Mouse (Mus musculus) CH12.LX (cell line): ENCODE measurements at regions not wholly inside any gene's neighbourhood (a gene's known extent, or its start where the extent isn't known, plus 50 kb on each side); places are given as distances from the start of the nearest gene placed in this dataset.

ENCODE experiments used
- DNase-seq: peaks from one replicate; pipeline ENCODE4 v3.0.0-alpha.2; 2013; ENCODE audit errors: extremely low read depth
- H3K27ac ChIP-seq: 2 replicates; pipeline ENCODE4 v1.5.1; 2012; ENCODE audit warnings: low read depth, mild to moderate bottlenecking, control low read depth, moderate library complexity; ENCODE audit not compliant: insufficient read depth
- H3K27me3 ChIP-seq: replicated peaks from 2 replicates; pipeline ENCODE3; 2012; ENCODE audit warnings: inconsistent platforms
- H3K36me3 ChIP-seq, 2 experiments: replicated peaks in 1 of 2; 2 replicates each; pipeline versions ENCODE3 to v1.6.1; 2012; ENCODE audit warnings: inconsistent platforms in 1 of 2, low read length in 1 of 2, mild to moderate bottlenecking in 1 of 2, mixed read lengths in 1 of 2, moderate library complexity in 1 of 2; ENCODE audit not compliant: control insufficient read depth in 1 of 2, insufficient read depth in 1 of 2
- H3K4me1 ChIP-seq, 2 experiments: 2 replicates each; pipeline ENCODE4 v1.6.1; 2012; ENCODE audit warnings: inconsistent platforms in 1 of 2, moderate library complexity in 1 of 2; ENCODE audit not compliant: insufficient read depth in 2 of 2, control insufficient read depth in 1 of 2
- H3K4me2 ChIP-seq: 2 replicates; pipeline ENCODE4 v1.6.1; 2012; ENCODE audit warnings: low read depth, mild to moderate bottlenecking, control low read depth; ENCODE audit not compliant: poor library complexity, insufficient read depth, severe bottlenecking
- H3K4me3 ChIP-seq, 3 experiments: fragments of 150-350 bp in 1 of 3; sonication (generic) in 1 of 3; replicated peaks in 1 of 3; 2 replicates each; pipeline versions ENCODE3 to v1.5.1; 2011 to 2012; ENCODE audit warnings: low read depth in 2 of 3, low read length in 2 of 3, mild to moderate bottlenecking in 2 of 3, moderate library complexity in 2 of 3, control low read depth in 1 of 3, improper control_type of control experiment in 1 of 3, inconsistent platforms in 1 of 3, mixed read lengths in 1 of 3; ENCODE audit not compliant: poor library complexity in 1 of 3
- H3K79me2 ChIP-seq: replicated peaks from 2 replicates; pipeline ENCODE4 v1.6.1; 2012; ENCODE audit warnings: mild to moderate bottlenecking, moderate library complexity; ENCODE audit not compliant: control insufficient read depth, poor library complexity, insufficient read depth, severe bottlenecking; ENCODE audit errors: extremely low read depth
- H3K9ac ChIP-seq: 2 replicates; pipeline ENCODE4 v1.6.1; 2012; ENCODE audit warnings: low read depth, mild to moderate bottlenecking, control low read depth, moderate library complexity; ENCODE audit not compliant: insufficient read depth
- H3K9me3 ChIP-seq: replicated peaks from 2 replicates; pipeline ENCODE3; 2012; ENCODE audit warnings: low read length, inconsistent platforms, mixed read lengths
- CHD2 ChIP-seq: IDR thresholded peaks from 2 replicates; pipeline ENCODE4 v1.6.1; 2011; ENCODE audit warnings: low read length, improper control_type of control experiment
- E2F4 ChIP-seq: IDR thresholded peaks from 2 replicates; pipeline ENCODE4 v1.6.1; 2011; ENCODE audit warnings: low read depth, low read length, improper control_type of control experiment; ENCODE audit not compliant: insufficient replicate concordance
- ELF1 ChIP-seq: IDR thresholded peaks from 2 replicates; pipeline ENCODE4 v1.6.1; 2014; ENCODE audit warnings: low read depth, mild to moderate bottlenecking, inconsistent platforms, low read length, improper control_type of control experiment
- ETS1 ChIP-seq: conservative IDR thresholded peaks from 2 replicates; pipeline ENCODE4 v1.6.1; 2012; ENCODE audit warnings: low read depth, mild to moderate bottlenecking, inconsistent platforms, low read length, improper control_type of control experiment, moderate library complexity
- GABPA ChIP-seq: IDR thresholded peaks from 2 replicates; pipeline ENCODE4 v1.6.1; 2012; ENCODE audit warnings: low read depth, low read length, improper control_type of control experiment, inconsistent platforms; ENCODE audit not compliant: insufficient replicate concordance
- HCFC1 ChIP-seq: IDR thresholded peaks from 2 replicates; pipeline ENCODE4 v1.6.1; 2012; ENCODE audit warnings: low read depth, mild to moderate bottlenecking, inconsistent platforms, low read length, improper control_type of control experiment
- JUN ChIP-seq: IDR thresholded peaks from 2 replicates; pipeline ENCODE4 v1.6.1; 2011; ENCODE audit warnings: low read depth, mild to moderate bottlenecking, low read length, improper control_type of control experiment, moderate library complexity; ENCODE audit not compliant: insufficient read depth
- JUND ChIP-seq: conservative IDR thresholded peaks from 2 replicates; pipeline ENCODE4 v1.6.1; 2011; ENCODE audit warnings: low read depth, low read length, improper control_type of control experiment
- KAT2A ChIP-seq: IDR thresholded peaks from 2 replicates; pipeline ENCODE4 v1.6.1; 2012; ENCODE audit warnings: low read length, improper control_type of control experiment, inconsistent platforms; ENCODE audit not compliant: insufficient replicate concordance
- MAFK ChIP-seq: IDR thresholded peaks from 2 replicates; pipeline ENCODE4 v1.6.1; 2011; ENCODE audit warnings: low read length, improper control_type of control experiment; ENCODE audit not compliant: insufficient replicate concordance
- MAX ChIP-seq: IDR thresholded peaks from 2 replicates; pipeline ENCODE4 v1.6.1; 2011; ENCODE audit warnings: low read length, improper control_type of control experiment
- MEF2A ChIP-seq: IDR thresholded peaks from 2 replicates; pipeline ENCODE4 v1.6.1; 2014; ENCODE audit warnings: low read depth, mild to moderate bottlenecking, inconsistent platforms, low read length, improper control_type of control experiment, borderline replicate concordance
- NELFE ChIP-seq: IDR thresholded peaks from 2 replicates; pipeline ENCODE4 v1.6.1; 2011; ENCODE audit warnings: low read depth, low read length, improper control_type of control experiment
- POLR2A ChIP-seq: IDR thresholded peaks from 2 replicates; pipeline ENCODE4 v1.6.1; 2011; ENCODE audit warnings: low read depth, mild to moderate bottlenecking, improper control_type of control experiment, low read length
- POLR2AphosphoS2 ChIP-seq: IDR thresholded peaks from 2 replicates; pipeline ENCODE4 v1.6.1; 2011; ENCODE audit warnings: low read depth, low read length, improper control_type of control experiment
- SIN3A ChIP-seq: IDR thresholded peaks from 2 replicates; pipeline ENCODE4 v1.6.1; 2012; ENCODE audit warnings: low read length, improper control_type of control experiment, inconsistent platforms
- UBTF ChIP-seq: IDR thresholded peaks from 2 replicates; pipeline ENCODE4 v1.6.1; 2012; ENCODE audit warnings: low read depth, mild to moderate bottlenecking, inconsistent platforms, low read length, improper control_type of control experiment, moderate library complexity
- ZC3H11A ChIP-seq: IDR thresholded peaks from 2 replicates; pipeline ENCODE4 v1.6.1; 2012; ENCODE audit warnings: low read depth, mild to moderate bottlenecking, inconsistent platforms, low read length, improper control_type of control experiment
- ZKSCAN1 ChIP-seq: IDR thresholded peaks from 2 replicates; pipeline ENCODE4 v1.6.1; 2012; ENCODE audit warnings: low read depth, inconsistent platforms, low read length, improper control_type of control experiment, borderline replicate concordance
- dilution Hi-C: fragments of 300-500 bp; cut with MboI; formaldehyde crosslinking; loops from 2 replicates; pipeline ENCODE4 v1.14.3; 2020; ENCODE audit warnings: low sequenced_read_pairs; ENCODE audit not compliant: extremely low pct_unique_long_range_greater_than_20kb, extremely low pct_ligation_motif_present
- in situ Hi-C: fragments of 300-500 bp; cut with MboI; formaldehyde crosslinking; loops from 3 replicates; pipeline ENCODE4 v1.14.3; 2019; ENCODE audit warnings: low sequenced_read_pairs, low pct_ligation_motif_present, low pct_unique_long_range_greater_than_20kb, mixed read lengths

GRCm38 (mm10) chr5:50461491-50461890, 402.7 kb upstream of the Adgra3 start:
- in situ Hi-C loops, result no loop called here
- TF ChIP-seq ZC3H11A (no peak), MAFK (no peak), HCFC1 (no peak), KAT2A (no peak), ETS1 (no peak), MAX (no peak), ELF1 (no peak), MEF2A (no peak), E2F4 (no peak)
- dilution Hi-C loops, result no loop called here
- Histone ChIP-seq H3K9ac (no peak overlapping the region), H3K79me2 (no peaks in the 10 kb centered on the region), H3K27me3 (no peaks in the 10 kb centered on the region), H3K9me3 (no peaks in the 10 kb centered on the region), H3K27ac (no peak overlapping the region), H3K4me1 (no peaks in the 10 kb centered on the region), H3K4me3 (no peak overlapping the region), H3K4me2 (no peak overlapping the region), H3K36me3 (no peaks in the 10 kb centered on the region)
- no peak for DNase-seq

DNA sequence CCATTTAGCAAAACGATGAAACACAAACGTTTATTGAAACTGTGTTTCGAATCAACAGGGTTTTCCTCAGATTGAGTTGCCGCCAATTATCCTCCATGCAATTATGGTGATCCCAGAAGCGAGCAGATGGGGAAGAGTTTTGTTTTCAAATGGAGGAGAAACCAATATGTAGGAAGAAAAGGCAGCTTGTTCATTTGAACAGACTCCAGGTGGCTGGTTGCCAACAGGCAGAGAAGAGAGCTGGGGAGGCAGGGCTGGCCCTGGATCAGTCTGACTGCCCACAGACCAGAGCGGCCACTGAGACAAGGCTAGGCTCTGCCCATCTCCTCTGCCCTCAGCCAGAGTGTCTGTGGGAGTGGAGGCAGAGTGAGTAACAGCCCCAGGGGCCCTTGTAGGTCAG, 398.8 kb upstream of the Adgra3 start:
- Histone ChIP-seq H3K36me3 (no peaks in the 10 kb centered on the region), H3K4me3 (no peak overlapping the region), H3K9ac (no peak overlapping the region), H3K27ac (no peak overlapping the region), H3K4me1 (no peaks in the 10 kb centered on the region), H3K9me3 (no peaks in the 10 kb centered on the region), H3K4me2 (no peak overlapping the region), H3K27me3 (no peaks in the 10 kb centered on the region), H3K79me2 (no peaks in the 10 kb centered on the region)
- TF ChIP-seq MAX (no peak), CHD2 (no peak), HCFC1 (no peak), JUND (no peak), UBTF (no peak), POLR2AphosphoS2 (no peak), MAFK (no peak), ZKSCAN1 (no peak), E2F4 (no peak), POLR2A (no peak), NELFE (no peak), ELF1 (no peak), GABPA (no peak), KAT2A (no peak), JUN (no peak), SIN3A (no peak)
- in situ Hi-C loops, result no loop called here
- no peak for DNase-seq
- dilution Hi-C loops, result no loop called here
